Comparison of ENCODE assay signal across 14 mouse cellular contexts in genomic region chr3:20197878-20198277, GRCm38 (mm10). TPM values are rescaled to one million over a fixed set of nuclear protein-coding genes. Genes with fewer than 3 reads are reported as not detected.
DNase-seq lines count a peak whose midpoint lies in the region; ATAC-seq lines count a peak whose summit lies in the region.
"Had no signal": no experiment of that assay in that cellular context is flagged by ENCODE, and none has a peak within 500 bp of the region (broad histone marks: within the 10 kb centered on the region; RNA-seq: fewer than 3 reads in every experiment).

No protein-coding gene starts in this region.

- peaks cover 6% of the 10 kb centered on the region for H3K4me1 ChIP-seq in heart, embryonic 12.5 days (replicated peaks)
- H3K4me1 ChIP-seq in neural tube, embryonic 15.5 days = no peaks in the 10 kb centered on the region
- H3K4me1 ChIP-seq: forebrain, embryonic 10.5 days; limb, embryonic 15.5 days; stomach, embryonic 15.5 days had no signal

- no peak overlapping the region for H3K27ac ChIP-seq in heart, embryonic 12.5 days (ENCODE audit: poor library complexity, severe bottlenecking)
- H3K27ac ChIP-seq in neural tube, embryonic 15.5 days (replicated peaks) = no peak overlapping the region
- H3K27ac ChIP-seq: forebrain, embryonic 10.5 days; gastrocnemius, adult 2 months; kidney, postnatal 0 days; limb, embryonic 15.5 days; stomach, embryonic 15.5 days had no signal

- H3K9me3 ChIP-seq in heart, embryonic 12.5 days (replicated peaks) = no peaks in the 10 kb centered on the region
- no peaks in the 10 kb centered on the region for H3K9me3 ChIP-seq in neural tube, embryonic 15.5 days (replicated peaks)
- H3K9me3 ChIP-seq: forebrain, embryonic 10.5 days; limb, embryonic 15.5 days; stomach, embryonic 15.5 days had no signal

- H3K27me3 ChIP-seq in heart, embryonic 12.5 days (replicated peaks) = no peaks in the 10 kb centered on the region
- no peaks in the 10 kb centered on the region for H3K27me3 ChIP-seq in neural tube, embryonic 15.5 days (replicated peaks)
- H3K27me3 ChIP-seq: limb, embryonic 15.5 days; stomach, embryonic 15.5 days had no signal

- H3K4me3 ChIP-seq in heart, embryonic 12.5 days = no peak overlapping the region
- H3K4me3 ChIP-seq in neural tube, embryonic 15.5 days (replicated peaks) = no peak overlapping the region
- H3K4me3 ChIP-seq: forebrain, embryonic 10.5 days; gastrocnemius, adult 2 months; limb, embryonic 15.5 days; stomach, embryonic 15.5 days had no signal

- intact Hi-C loops in heart, postnatal 36 days (cut with DNase I) = loop anchor here (5.0 kb wide), 3 partner anchors 116 to 676 kb away; no protein-coding TSS in a partner anchor
- intact Hi-C loops in left cerebral cortex, postnatal 25 days (cut with DNase I) = loop anchor here (2.0 to 5.0 kb wide), 2 partner anchors 293 to 676 kb away; no protein-coding TSS in a partner anchor

- H3K9ac ChIP-seq in heart, embryonic 12.5 days = no peak overlapping the region
- no peak overlapping the region for H3K9ac ChIP-seq in neural tube, embryonic 15.5 days (replicated peaks)
- H3K9ac ChIP-seq: limb, embryonic 15.5 days; stomach, embryonic 15.5 days had no signal

- ATAC-seq in heart, embryonic 12.5 days (ENCODE audit: insufficient number of reproducible peaks, low FRiP score) = no peak
- ATAC-seq in neural tube, embryonic 15.5 days (ENCODE audit: low FRiP score) = no peak
- ATAC-seq: hindbrain, embryonic 16.5 days had no signal

- 0 out of 2 replicates have a peak overlapping the region, but pooled peaks have one; percentile 21 for H3K4me2 ChIP-seq in heart, embryonic 12.5 days
- no peak overlapping the region for H3K4me2 ChIP-seq in neural tube, embryonic 15.5 days
- H3K4me2 ChIP-seq: limb, embryonic 15.5 days; stomach, embryonic 15.5 days had no signal

- no peaks in the 10 kb centered on the region for H3K36me3 ChIP-seq in heart, embryonic 12.5 days
- H3K36me3 ChIP-seq in neural tube, embryonic 15.5 days = no peaks in the 10 kb centered on the region
- H3K36me3 ChIP-seq: forebrain, embryonic 10.5 days; limb, embryonic 15.5 days; stomach, embryonic 15.5 days had no signal

- peak; percentile 85 for DNase-seq in heart, adult 11 months
- no peak for DNase-seq in heart, postnatal 36 days
- DNase-seq in adrenal gland, adult 8-10 months = peak; percentile 53
- DNase-seq in lung, postnatal 36 days = peak; percentile 47
- DNase-seq in left cerebral cortex, postnatal 25 days (ENCODE audit: low spot score in 2 of 2) = no peak
- no peak for DNase-seq in cerebellum, postnatal 36 days
- DNase-seq: gastrocnemius, adult 2 months had no signal

- 34% methylated on average over 10 of the region's 10 CpGs for WGBS in heart, embryonic 12.5 days
- WGBS in neural tube, embryonic 15.5 days = 89% methylated on average over 10 of the region's 10 CpGs

RNA-seq across cellular contexts. Expression of gene Gyg, which starts 42.8 kb away (rescaled TPM):
- 100 to 1,000 TPM; 151 to 158 TPM for total RNA-seq in heart, postnatal 36 days (2021)
- 100 to 1,000 TPM in 2 of 4 experiments, 10 to 100 TPM in 2; 75.7 to 133 (median 94.3) TPM for total RNA-seq in adrenal gland, adult 8-10 months (2022)
- polyA plus RNA-seq in heart, embryonic 12.5 days (2016; fragmentation: Nextera tagmentation; extraction: Ambion mirVana) = 687 and 707 TPM in 2 replicates
- polyA plus RNA-seq in neural tube, embryonic 15.5 days (2015; fragmentation: Nextera tagmentation; extraction: Ambion mirVana) = 80.6 and 84.9 TPM in 2 replicates
- 10 to 100 TPM; 30.4 to 30.9 TPM for total RNA-seq in left cerebral cortex, postnatal 25 days (2021)

RNA-seq across cellular contexts. Expression of gene Cpa3, which starts 44.1 kb away (rescaled TPM):
- 1 to 10 TPM; 1.2 to 1.7 TPM for total RNA-seq in heart, postnatal 36 days (2021)
- 1 to 10 TPM; 2.3 to 3.4 (median 2.9) TPM for total RNA-seq in adrenal gland, adult 8-10 months (2022)
- 0.53 and 0.54 TPM in 2 replicates for polyA plus RNA-seq in heart, embryonic 12.5 days (2016; fragmentation: Nextera tagmentation; extraction: Ambion mirVana)
- 2.7 and 12.2 TPM in 2 replicates for polyA plus RNA-seq in neural tube, embryonic 15.5 days (2015; fragmentation: Nextera tagmentation; extraction: Ambion mirVana)
- not detected for total RNA-seq in left cerebral cortex, postnatal 25 days (2021)
- polyA plus RNA-seq: forebrain, embryonic 10.5 days; hindbrain, embryonic 16.5 days had no signal

Comparison
In these comparisons a context has a peak if more than half of its experiments do, and no peak if none do; other contexts are left out.
1. DNase-seq: peak in heart, adult 11 months (single experiment), adrenal gland, adult 8-10 months (single experiment) and lung, postnatal 36 days (single experiment); none in heart, postnatal 36 days (0 of 2), left cerebral cortex, postnatal 25 days (0 of 2) and cerebellum, postnatal 36 days (0 of 2).